Mouse (Mus musculus): Measurements from ENCODE around the gene Rnase4. TPM values are rescaled to one million over a fixed set of nuclear protein-coding genes. Genes with fewer than 3 reads are reported as not detected.

The Rnase4 gene
- polyA plus RNA-seq, 1 experiment: 130 TPM

DNA sequence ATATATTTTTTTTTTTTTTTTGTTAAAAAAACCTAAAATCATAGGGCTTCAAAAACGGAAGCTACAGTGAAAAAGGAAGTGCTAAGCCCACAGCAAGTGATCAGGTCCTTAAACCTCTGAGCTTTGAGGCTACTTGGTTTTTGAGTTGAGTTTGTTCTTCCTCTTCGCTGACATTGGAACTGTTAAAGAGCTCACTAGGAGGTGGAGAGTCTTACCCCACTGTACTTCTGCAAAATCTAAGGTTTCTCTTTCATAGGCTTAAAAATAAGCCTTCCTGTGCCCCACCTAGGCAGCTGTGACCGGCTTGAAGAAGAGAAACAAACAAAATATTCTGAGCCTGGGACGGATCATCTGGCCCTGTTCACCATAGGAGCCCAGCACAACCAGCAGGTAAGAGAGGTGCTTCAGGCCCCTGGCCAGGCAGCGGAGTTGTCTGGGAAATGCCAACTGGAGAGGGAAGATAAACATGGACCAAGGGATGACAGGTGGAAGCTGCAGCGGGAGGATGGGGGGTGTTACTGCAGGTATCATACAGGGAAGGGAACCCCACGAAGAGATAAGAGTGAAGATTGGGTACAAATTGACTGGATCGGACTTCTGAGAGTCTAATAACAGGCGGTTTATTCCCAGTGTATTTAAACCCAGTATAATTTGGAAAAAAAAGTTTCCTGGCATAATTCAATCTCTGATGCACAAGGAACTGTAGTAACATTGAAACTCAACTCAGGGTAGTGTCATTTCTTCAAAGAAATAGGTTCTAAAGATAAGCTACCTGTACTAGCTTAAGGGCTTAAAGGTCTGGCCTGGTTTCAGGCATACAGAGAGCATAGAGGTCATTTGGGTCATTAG lies 38.1 kb downstream of the Rnase4 start:
- Histone ChIP-seq H3K27ac (ENCODE audit: insufficient read depth, low read depth, low read length) (peak overlapping the region; percentile 59), H3K27me3 (ENCODE audit: control insufficient read depth, insufficient read depth, low read length) (no peaks in the 10 kb centered on the region), H3K4me3 (ENCODE audit: low read depth, low read length) (peak overlapping the region; percentile 55), H3K36me3 (ENCODE audit: control insufficient read depth, insufficient read depth, low read length) (no peaks in the 10 kb centered on the region), H3K4me1 (ENCODE audit: control insufficient read depth, insufficient read depth, insufficient read length, low read length) (peaks cover 7% of the 10 kb centered on the region; the same call in 1 of the 2 replicates)
- 60% methylated on average over 9 of the region's 9 CpGs for WGBS
- no peak for TF ChIP-seq CTCF (IDR thresholded peaks at IDR 0.05; ENCODE audit: extremely low read depth, insufficient read length, insufficient replicate concordance, low read depth, low read length)
- TF ChIP-seq POLR2A (IDR thresholded peaks at IDR 0.05; ENCODE audit: low read depth, low read length): no peak

DNA sequence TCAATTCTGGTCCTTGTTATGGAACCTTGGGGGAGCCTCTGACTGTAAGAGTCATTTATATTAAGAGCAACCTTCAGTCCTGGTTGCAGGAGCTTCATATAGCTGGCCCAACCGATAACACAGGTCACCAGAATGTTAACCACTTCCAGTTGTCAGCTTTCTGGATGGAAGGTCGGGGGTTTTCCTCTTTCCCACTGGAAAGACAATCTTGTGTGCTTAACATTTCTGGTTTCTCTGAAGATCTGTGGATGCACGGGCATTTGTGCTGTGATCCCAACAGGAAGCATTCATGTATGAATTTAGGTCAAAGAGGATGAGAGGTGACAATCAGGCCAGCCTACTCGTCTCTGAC lies 38.7 kb downstream of the Rnase4 start:
- Histone ChIP-seq H3K27me3 (ENCODE audit: control insufficient read depth, insufficient read depth, low read length) (no peaks in the 10 kb centered on the region), H3K27ac (ENCODE audit: insufficient read depth, low read depth, low read length) (no peak overlapping the region; the same call in 1 of the 2 replicates), H3K4me3 (ENCODE audit: low read depth, low read length) (no peak overlapping the region), H3K36me3 (ENCODE audit: control insufficient read depth, insufficient read depth, low read length) (no peaks in the 10 kb centered on the region), H3K4me1 (ENCODE audit: control insufficient read depth, insufficient read depth, insufficient read length, low read length) (peaks cover 7% of the 10 kb centered on the region; the same call in 1 of the 2 replicates)
- TF ChIP-seq CTCF (IDR thresholded peaks at IDR 0.05; ENCODE audit: extremely low read depth, insufficient read length, insufficient replicate concordance, low read depth, low read length) (no peak), POLR2A (IDR thresholded peaks at IDR 0.05; ENCODE audit: low read depth, low read length) (no peak)
- 73% methylated on average over 4 of the region's 4 CpGs for WGBS

DNA sequence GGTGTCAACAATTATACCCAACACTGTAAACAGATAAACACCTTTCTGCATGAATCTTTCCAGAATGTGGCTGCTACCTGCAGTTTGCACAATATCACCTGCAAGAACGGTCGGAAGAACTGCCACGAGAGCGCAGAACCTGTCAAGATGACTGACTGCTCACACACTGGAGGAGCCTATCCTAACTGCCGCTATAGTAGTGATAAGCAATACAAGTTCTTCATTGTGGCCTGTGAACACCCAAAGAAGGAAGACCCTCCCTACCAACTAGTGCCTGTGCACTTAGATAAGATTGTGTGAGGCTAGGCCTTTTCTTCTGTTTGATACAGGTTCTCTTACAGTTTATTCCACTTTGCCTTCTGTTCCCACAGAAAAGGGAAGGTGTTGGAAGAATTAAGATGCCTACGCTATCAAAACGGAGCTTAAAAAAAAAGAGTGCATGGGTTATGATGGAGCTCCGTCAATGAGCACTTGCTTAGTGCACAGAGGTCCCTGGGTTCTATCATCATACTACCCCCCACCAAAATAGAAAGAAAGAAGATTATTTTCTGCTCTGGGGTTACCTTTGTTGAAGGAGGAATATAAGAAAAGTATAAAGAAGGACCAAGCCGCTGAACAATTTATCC lies 39.6 kb downstream of the Rnase4 start:
- no peak overlapping the region for H3K27ac ChIP-seq (ENCODE audit: insufficient read depth, low read depth, low read length)
- no peak for TF ChIP-seq CTCF (IDR thresholded peaks at IDR 0.05; ENCODE audit: extremely low read depth, insufficient read length, insufficient replicate concordance, low read depth, low read length)
- no peak for TF ChIP-seq POLR2A (IDR thresholded peaks at IDR 0.05; ENCODE audit: low read depth, low read length)
- 79% methylated on average over 9 of the region's 9 CpGs for WGBS
- no peaks in the 10 kb centered on the region for H3K36me3 ChIP-seq (ENCODE audit: control insufficient read depth, insufficient read depth, low read length)
- H3K4me1 ChIP-seq (ENCODE audit: control insufficient read depth, insufficient read depth, insufficient read length, low read length): peaks cover 7% of the 10 kb centered on the region; the same call in 1 of the 2 replicates
- no peaks in the 10 kb centered on the region for H3K27me3 ChIP-seq (ENCODE audit: control insufficient read depth, insufficient read depth, low read length)
- H3K4me3 ChIP-seq (ENCODE audit: low read depth, low read length): peak overlapping the region; percentile 17; the same call in 1 of the 2 replicates

DNA sequence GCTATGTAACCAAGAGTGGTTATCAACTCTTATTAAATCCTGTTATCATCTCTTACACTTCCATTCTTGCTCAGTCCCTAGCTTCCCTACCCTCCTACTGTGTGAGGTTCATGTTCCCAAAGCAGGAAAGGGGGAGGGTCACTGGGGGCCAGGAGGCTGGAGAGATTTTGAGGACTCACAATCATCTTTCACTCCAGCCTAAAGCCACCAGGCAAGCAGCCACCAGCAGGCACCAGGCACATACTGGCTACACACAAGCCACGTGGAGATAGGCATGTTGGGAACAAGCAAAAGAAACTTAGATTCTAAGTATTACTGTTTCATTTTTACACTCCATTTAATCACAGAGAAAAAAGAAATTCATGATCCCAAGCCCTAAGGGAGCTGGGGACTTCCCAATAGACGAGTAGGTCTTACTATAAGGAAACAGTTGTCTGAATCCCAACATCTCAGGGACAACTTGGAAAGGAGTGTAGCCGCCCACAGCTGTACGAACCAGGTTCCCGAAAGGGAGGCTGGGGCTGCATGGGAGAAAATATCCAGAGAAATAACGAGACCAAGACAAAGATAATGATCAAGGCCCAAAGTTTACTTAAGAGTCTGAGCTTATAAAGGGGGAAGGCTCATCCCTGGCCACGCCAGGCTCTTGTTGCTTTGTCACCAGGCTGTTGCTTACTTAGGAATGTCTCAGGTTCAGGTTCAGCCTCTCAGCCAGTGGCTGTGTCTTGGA lies 40.4 kb downstream of the Rnase4 start:
- WGBS: 78% methylated on average over 7 of the region's 7 CpGs
- H3K36me3 ChIP-seq (ENCODE audit: control insufficient read depth, insufficient read depth, low read length): no peaks in the 10 kb centered on the region
- no peak for TF ChIP-seq POLR2A (IDR thresholded peaks at IDR 0.05; ENCODE audit: low read depth, low read length)
- no peak for TF ChIP-seq CTCF (IDR thresholded peaks at IDR 0.05; ENCODE audit: extremely low read depth, insufficient read length, insufficient replicate concordance, low read depth, low read length)
- H3K4me3 ChIP-seq (ENCODE audit: low read depth, low read length): no peak overlapping the region
- no peaks in the 10 kb centered on the region for H3K27me3 ChIP-seq (ENCODE audit: control insufficient read depth, insufficient read depth, low read length)
- no peak overlapping the region for H3K27ac ChIP-seq (ENCODE audit: insufficient read depth, low read depth, low read length)
- H3K4me1 ChIP-seq (ENCODE audit: control insufficient read depth, insufficient read depth, insufficient read length, low read length): peaks cover 7% of the 10 kb centered on the region; the same call in 1 of the 2 replicates

DNA sequence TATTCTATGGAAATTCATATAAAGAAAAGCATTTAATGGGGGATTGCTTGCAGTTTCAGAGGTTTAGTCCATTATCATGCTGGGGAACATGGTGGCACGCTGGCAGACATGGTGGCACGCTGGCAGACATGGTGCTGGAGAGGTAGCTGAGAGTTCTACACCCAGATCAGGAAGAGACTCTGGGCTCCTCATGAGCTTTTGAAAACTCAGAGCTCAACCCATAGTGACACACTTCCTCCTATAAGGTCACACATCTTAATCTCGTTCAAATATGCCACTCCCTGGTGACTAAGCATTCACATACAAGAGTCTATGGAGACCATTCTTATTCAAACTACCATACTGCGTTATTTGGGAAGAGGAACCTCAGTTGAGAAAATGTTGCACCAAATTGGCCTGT lies 41.5 kb downstream of the Rnase4 start:
- H3K4me1 ChIP-seq (ENCODE audit: control insufficient read depth, insufficient read depth, insufficient read length, low read length): peaks cover 7% of the 10 kb centered on the region; the same call in 1 of the 2 replicates
- no peaks in the 10 kb centered on the region for H3K27me3 ChIP-seq (ENCODE audit: control insufficient read depth, insufficient read depth, low read length)
- no peak overlapping the region for H3K27ac ChIP-seq (ENCODE audit: insufficient read depth, low read depth, low read length)
- no peaks in the 10 kb centered on the region for H3K36me3 ChIP-seq (ENCODE audit: control insufficient read depth, insufficient read depth, low read length)
- TF ChIP-seq POLR2A (IDR thresholded peaks at IDR 0.05; ENCODE audit: low read depth, low read length): no peak
- TF ChIP-seq CTCF (IDR thresholded peaks at IDR 0.05; ENCODE audit: extremely low read depth, insufficient read length, insufficient replicate concordance, low read depth, low read length): no peak
- WGBS: 68% methylated on average over 4 of the region's 4 CpGs
- no peak overlapping the region for H3K4me3 ChIP-seq (ENCODE audit: low read depth, low read length)

GRCm38 (mm10) chr14:51140342-51140741 lies 49.5 kb downstream of the Rnase4 start:
- H3K27ac ChIP-seq (ENCODE audit: insufficient read depth, low read depth, low read length): no peak overlapping the region
- no peaks in the 10 kb centered on the region for H3K36me3 ChIP-seq (ENCODE audit: control insufficient read depth, insufficient read depth, low read length)
- WGBS: 47% methylated on average over 2 of the region's 2 CpGs
- no peaks in the 10 kb centered on the region for H3K27me3 ChIP-seq (ENCODE audit: control insufficient read depth, insufficient read depth, low read length)
- H3K4me3 ChIP-seq (ENCODE audit: low read depth, low read length): no peak overlapping the region
- TF ChIP-seq POLR2A (IDR thresholded peaks at IDR 0.05; ENCODE audit: low read depth, low read length) (no peak), CTCF (IDR thresholded peaks at IDR 0.05; ENCODE audit: extremely low read depth, insufficient read length, insufficient replicate concordance, low read depth, low read length) (no peak)
- H3K4me1 ChIP-seq (ENCODE audit: control insufficient read depth, insufficient read depth, insufficient read length, low read length): peaks cover 9% of the 10 kb centered on the region; the same call in 1 of the 2 replicates

Data from small intestine, adult 2 months (tissue).